Mouse (Mus musculus) limb, embryonic 12.5 days (tissue): ENCODE results near the gene Epc2. TPM values are rescaled to one million over a fixed set of nuclear protein-coding genes. Genes with fewer than 3 reads are reported as not detected.

Source experiments
- ATAC-seq: fragments of 200-750 bp; cut with Nextera tagmentation; 2 replicates; pipeline ENCODE4 v1.8.0; 2017; ENCODE audit warnings: low read depth, moderate TSS enrichment; ENCODE audit not compliant: insufficient number of reproducible peaks, insufficient read depth, low FRiP score, low TSS enrichment
- H3K27ac ChIP-seq: fragments of 300-500 bp; sonication (generic); 2 replicates; pipeline ENCODE4 v1.5.1; 2016; ENCODE audit warnings: mild to moderate bottlenecking, moderate library complexity
- H3K27me3 ChIP-seq: fragments of 300-500 bp; sonication (generic); 2 replicates; pipeline ENCODE4 v1.6.1; 2016; ENCODE audit warnings: mild to moderate bottlenecking, moderate library complexity
- H3K36me3 ChIP-seq: fragments of 300-500 bp; sonication (generic); 2 replicates; pipeline ENCODE4 v1.6.1; 2016; ENCODE audit warnings: mild to moderate bottlenecking, moderate library complexity
- H3K4me1 ChIP-seq: fragments of 300-500 bp; sonication (generic); replicated peaks from 2 replicates; pipeline ENCODE4 v1.6.1; 2016
- H3K4me2 ChIP-seq: fragments of 300-500 bp; sonication (generic); 2 replicates; pipeline ENCODE4 v1.6.1; 2016; ENCODE audit warnings: mild to moderate bottlenecking, moderate library complexity
- H3K4me3 ChIP-seq: fragments of 300-500 bp; sonication (generic); replicated peaks from 2 replicates; pipeline ENCODE4 v1.5.1; 2016; ENCODE audit warnings: mild to moderate bottlenecking
- H3K9ac ChIP-seq: fragments of 300-500 bp; sonication (generic); replicated peaks from 2 replicates; pipeline ENCODE4 v1.6.1; 2016; ENCODE audit warnings: mild to moderate bottlenecking, moderate library complexity
- H3K9me3 ChIP-seq: fragments of 300-500 bp; sonication (generic); 2 replicates; pipeline ENCODE4 v1.6.1; 2016; ENCODE audit warnings: mild to moderate bottlenecking, moderate library complexity
- WGBS: fragments of 180-500 bp; shearing (Covaris S2); methylation state at CpG from one replicate; pipeline ENCODE4 v1.1.7; 2016; 5-methylcytosine and 5-hydroxymethylcytosine counted together
- polyA plus RNA-seq: library from polyadenylated mRNA; unstranded; fragments of >200 nt; fragmentation: Nextera tagmentation; extraction: Ambion mirVana; gene quantifications from 2 replicates; pipeline ENCODE4 v1.2.1, GENCODE M21; 2016

Epc2 gene
- polyA plus RNA-seq, 1 experiment from 2014 or later: 8.6 TPM

DNA sequence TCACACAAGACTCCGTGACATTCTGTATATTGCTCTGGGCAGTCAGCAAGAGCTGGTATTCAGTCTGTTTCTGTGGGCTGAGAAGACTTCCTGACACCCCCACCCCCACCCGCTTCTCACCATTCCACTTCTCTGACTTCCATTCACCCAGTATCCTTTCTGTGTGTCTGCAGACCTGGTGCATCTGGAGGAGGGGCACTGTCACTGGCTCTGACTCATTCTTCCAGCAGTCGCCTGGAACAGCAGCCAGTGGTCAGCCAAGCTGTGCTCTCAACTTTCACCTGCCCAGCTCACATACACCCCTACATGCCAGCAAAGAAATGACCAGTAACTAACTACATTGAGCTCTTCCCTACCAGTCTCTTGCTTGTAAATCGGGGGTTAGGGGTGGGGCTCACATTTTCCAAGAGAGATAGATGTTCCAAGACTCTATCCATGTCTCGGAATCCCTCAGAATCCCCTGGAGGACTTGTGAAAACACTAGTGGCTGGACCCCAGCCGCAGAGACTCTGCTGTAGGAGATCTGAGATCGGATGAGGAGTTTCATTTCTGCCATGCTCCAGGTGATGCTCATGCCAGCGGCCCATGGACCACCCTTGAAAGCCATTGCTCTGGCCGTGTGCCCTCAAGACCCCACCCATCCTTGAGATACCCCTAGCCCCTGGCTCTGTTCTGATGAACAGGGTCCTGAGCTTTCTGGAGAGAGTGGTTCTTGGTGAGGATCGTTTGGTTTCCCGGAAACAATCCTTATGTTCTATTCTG is 120.1 kb downstream of the Epc2 start:
- Histone ChIP-seq H3K27ac (0 out of 2 replicates have a peak overlapping the region, but pooled peaks have one; percentile 29), H3K9me3 (no peaks in the 10 kb centered on the region), H3K36me3 (no peaks in the 10 kb centered on the region), H3K9ac (no peak overlapping the region), H3K27me3 (no peaks in the 10 kb centered on the region; the same call in 1 of the 2 replicates), H3K4me3 (no peak overlapping the region), H3K4me2 (peak overlapping the region; percentile 43), H3K4me1 (peaks cover 46% of the 10 kb centered on the region)
- 72% methylated on average over 11 of the region's 11 CpGs for WGBS
- no peak for ATAC-seq

DNA sequence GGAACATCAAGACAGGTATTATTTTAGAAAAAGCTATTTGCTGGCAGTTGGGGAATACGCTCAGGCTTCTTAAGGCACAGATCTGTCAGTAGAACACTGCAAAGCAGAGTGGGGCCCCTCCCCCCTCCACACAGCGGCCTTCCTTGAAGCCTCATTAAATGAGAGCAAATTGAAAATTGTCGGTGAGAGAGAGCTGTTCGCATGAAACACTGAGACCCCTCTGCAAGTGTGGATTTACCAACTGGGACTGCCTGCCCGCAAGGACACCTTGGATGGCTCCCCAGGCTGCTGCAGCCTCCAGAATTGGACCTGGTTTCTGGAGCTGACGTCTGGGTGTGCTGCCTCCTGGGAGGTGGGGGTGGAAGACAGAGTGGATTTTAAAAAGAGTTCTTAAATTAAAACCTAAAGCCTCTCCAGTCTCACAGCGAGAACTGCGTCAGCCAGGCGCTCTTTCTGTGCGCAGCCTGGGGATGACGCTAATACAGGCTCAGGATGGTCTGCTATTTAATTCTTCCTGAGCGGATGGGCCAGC is 120.9 kb downstream of the Epc2 start:
- Histone ChIP-seq H3K4me1 (peaks cover 46% of the 10 kb centered on the region), H3K27ac (no peak overlapping the region), H3K4me2 (peak overlapping the region; percentile 43), H3K9ac (0 out of 2 replicates have a peak overlapping the region, but pooled peaks have one; percentile 2), H3K36me3 (no peaks in the 10 kb centered on the region), H3K27me3 (no peaks in the 10 kb centered on the region; the same call in 1 of the 2 replicates), H3K9me3 (no peaks in the 10 kb centered on the region), H3K4me3 (peak overlapping the region; percentile 0; the same call in 1 of the 2 replicates)
- 0 out of 2 replicates have a peak, but pooled peaks have one; percentile 34 for ATAC-seq
- 33% methylated on average over 12 of the region's 12 CpGs for WGBS

DNA sequence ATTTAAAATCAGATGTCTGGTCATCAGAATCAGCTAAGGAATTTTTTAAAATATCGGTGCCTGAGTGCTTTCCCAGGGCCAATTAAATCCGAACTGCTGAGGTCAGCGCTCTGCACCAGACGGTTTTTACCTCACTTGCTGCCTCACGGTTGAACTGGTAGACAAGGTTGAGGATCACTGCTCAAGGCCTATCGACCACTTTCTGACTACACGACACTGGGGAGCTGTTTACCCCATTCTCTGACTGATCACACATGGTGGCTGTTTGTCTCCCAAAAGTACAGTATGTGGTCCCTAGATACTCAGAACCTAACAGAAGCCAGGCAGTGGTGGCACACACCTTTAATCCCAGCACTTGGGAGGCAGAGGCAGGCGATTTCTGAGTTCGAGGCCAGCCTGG is 121.4 kb downstream of the Epc2 start:
- peak overlapping the region; percentile 43 for H3K4me2 ChIP-seq
- H3K27ac ChIP-seq: no peak overlapping the region
- H3K36me3 ChIP-seq: no peaks in the 10 kb centered on the region
- peak overlapping the region; percentile 0; the same call in 1 of the 2 replicates for H3K4me3 ChIP-seq
- H3K9me3 ChIP-seq: no peaks in the 10 kb centered on the region
- peaks cover 46% of the 10 kb centered on the region for H3K4me1 ChIP-seq
- H3K9ac ChIP-seq: 0 out of 2 replicates have a peak overlapping the region, but pooled peaks have one; percentile 2
- no peak for ATAC-seq
- no peaks in the 10 kb centered on the region; the same call in 1 of the 2 replicates for H3K27me3 ChIP-seq
- 54% methylated on average over 9 of the region's 9 CpGs for WGBS

DNA sequence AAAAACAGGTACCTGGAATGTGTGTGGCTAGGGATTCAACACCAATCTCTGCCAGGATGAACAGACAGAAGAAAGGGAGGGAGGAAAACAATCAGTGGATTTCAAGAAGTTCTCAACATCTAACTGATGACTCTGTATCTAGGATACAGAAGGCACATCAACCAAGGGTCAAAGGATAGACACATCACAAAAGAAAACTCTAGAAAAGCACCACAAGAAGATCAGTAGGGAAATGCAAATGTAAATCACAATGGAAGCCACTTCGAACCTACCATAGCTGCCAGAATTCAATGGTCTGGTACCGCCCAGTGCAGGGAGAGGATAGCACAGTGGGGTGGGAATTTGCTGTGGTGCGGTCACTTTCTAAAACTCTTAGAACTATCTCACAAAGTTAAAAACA is 122.0 kb downstream of the Epc2 start:
- no peaks in the 10 kb centered on the region; the same call in 1 of the 2 replicates for H3K27me3 ChIP-seq
- H3K36me3 ChIP-seq: no peaks in the 10 kb centered on the region
- WGBS: 91% methylated on average over 3 of the region's 3 CpGs
- ATAC-seq: no peak
- no peak overlapping the region for H3K4me3 ChIP-seq
- no peak overlapping the region for H3K9ac ChIP-seq
- H3K4me2 ChIP-seq: no peak overlapping the region
- H3K4me1 ChIP-seq: peaks cover 46% of the 10 kb centered on the region
- no peak overlapping the region for H3K27ac ChIP-seq
- H3K9me3 ChIP-seq: no peaks in the 10 kb centered on the region

DNA sequence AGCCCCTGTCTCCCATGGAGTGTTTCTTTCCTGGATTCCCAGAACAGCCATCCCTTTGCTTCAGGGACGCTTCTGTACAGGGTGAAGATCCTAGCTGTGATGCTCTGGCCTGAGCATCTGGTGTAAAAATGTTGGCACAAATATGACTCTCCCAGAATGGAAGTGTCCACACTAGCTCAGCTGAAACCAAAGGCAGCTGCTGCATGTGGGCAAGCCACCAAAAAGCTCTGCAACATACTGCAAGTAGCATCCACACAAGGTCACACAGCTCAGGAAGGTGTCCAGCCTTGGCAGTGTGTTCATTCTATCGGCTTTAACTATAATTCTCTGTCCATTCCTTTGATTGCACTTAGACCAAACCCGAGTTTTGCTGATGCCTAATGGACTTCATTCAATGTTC is 129.3 kb downstream of the Epc2 start:
- no peak overlapping the region for H3K4me3 ChIP-seq
- no peaks in the 10 kb centered on the region for H3K9me3 ChIP-seq
- no peaks in the 10 kb centered on the region for H3K36me3 ChIP-seq
- H3K9ac ChIP-seq: no peak overlapping the region
- no peak for ATAC-seq
- no peaks in the 10 kb centered on the region for H3K4me1 ChIP-seq
- H3K27ac ChIP-seq: no peak overlapping the region
- no peak overlapping the region for H3K4me2 ChIP-seq
- 83% methylated on average over 3 of the region's 3 CpGs for WGBS
- no peaks in the 10 kb centered on the region for H3K27me3 ChIP-seq

DNA sequence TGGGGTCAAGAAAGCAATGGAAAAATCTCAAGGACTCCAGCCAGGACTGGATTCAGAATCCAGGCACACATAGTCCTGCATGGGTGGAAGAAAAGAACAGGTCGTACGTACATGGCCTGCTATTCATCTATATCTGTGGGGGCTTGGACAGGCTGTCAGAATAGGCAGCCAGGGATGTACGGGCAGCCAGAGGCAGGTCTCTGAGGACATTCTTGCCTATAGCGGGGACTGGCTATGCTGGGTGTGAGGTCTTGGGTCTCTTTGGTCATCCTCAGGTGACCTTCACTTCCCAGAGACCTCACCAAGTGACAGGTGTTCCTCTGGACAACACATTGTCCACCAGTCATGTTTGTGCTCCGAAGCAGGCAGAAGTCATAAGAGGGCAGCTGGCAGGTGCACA is 131.3 kb downstream of the Epc2 start:
- H3K4me3 ChIP-seq: no peak overlapping the region
- WGBS: 83% methylated on average over 5 of the region's 5 CpGs
- no peak for ATAC-seq
- H3K27me3 ChIP-seq: no peaks in the 10 kb centered on the region
- no peaks in the 10 kb centered on the region for H3K36me3 ChIP-seq
- H3K4me1 ChIP-seq: no peaks in the 10 kb centered on the region
- H3K9me3 ChIP-seq: no peaks in the 10 kb centered on the region
- H3K4me2 ChIP-seq: no peak overlapping the region
- H3K9ac ChIP-seq: no peak overlapping the region
- no peak overlapping the region for H3K27ac ChIP-seq

DNA sequence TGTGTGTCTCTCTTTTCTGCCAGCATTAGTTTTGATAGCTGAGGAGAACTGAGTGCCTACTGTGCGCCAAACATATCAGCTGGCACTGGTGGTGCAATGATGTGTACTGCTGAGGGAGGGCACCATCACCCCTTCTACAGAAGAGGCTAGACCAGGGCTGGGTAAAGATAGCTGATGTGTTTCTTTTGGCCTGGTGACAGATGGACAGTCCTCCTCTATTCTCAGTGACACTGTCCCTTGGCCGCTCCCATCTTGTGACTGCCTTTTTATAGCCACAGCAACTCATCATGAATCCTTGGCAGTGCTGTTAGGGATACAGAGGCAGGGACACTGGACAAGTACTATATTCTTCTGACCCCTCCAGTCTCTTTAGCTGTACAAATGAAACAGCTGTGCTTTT is 132.0 kb downstream of the Epc2 start:
- Histone ChIP-seq H3K27ac (no peak overlapping the region), H3K9ac (no peak overlapping the region), H3K27me3 (no peaks in the 10 kb centered on the region), H3K4me2 (no peak overlapping the region), H3K4me1 (no peaks in the 10 kb centered on the region), H3K36me3 (no peaks in the 10 kb centered on the region), H3K9me3 (no peaks in the 10 kb centered on the region), H3K4me3 (no peak overlapping the region)
- ATAC-seq: no peak
- WGBS: 94% methylated on average over 2 of the region's 2 CpGs

DNA sequence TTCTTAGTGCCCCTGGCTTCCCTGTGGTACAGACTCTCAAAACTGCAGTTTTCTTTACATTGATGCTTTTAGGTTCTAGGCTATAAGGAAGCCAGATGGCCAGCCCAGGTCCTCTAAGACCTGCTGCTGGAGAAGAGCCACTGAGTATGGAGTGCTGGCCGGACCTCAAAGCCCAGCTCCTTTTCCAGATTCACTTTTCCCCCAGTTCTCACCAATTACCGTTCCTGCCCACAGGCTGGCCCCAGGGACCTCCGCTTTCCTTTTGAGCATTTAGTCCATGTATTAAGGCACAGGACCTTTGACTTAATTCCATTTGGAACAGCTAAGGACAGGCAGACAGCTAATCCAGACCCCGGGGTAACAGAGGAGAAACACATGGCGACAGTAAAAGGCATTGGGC is 139.2 kb downstream of the Epc2 start:
- H3K9me3 ChIP-seq: no peaks in the 10 kb centered on the region

DNA sequence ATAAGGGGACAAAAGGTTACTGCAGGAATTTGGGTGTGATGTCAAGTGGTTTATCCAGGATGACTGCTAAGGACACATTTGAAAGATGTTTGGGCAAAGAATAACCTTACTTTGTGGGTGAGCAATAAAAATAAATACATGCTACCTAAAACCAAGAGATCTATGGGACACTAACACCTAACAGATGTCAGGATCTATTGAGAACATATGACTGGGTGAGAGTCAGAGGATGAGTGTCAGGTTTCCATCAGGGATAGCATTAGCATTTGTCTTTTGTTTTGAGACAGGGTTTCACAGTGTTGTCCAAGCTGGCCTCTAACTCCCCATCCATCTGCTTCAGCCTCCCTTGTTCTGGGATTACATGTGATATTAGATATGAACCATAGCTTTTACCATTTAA is 141.6 kb downstream of the Epc2 start:
- Histone ChIP-seq H3K4me3 (no peak overlapping the region), H3K4me2 (no peak overlapping the region), H3K27ac (no peak overlapping the region), H3K9me3 (no peaks in the 10 kb centered on the region), H3K27me3 (no peaks in the 10 kb centered on the region), H3K9ac (no peak overlapping the region), H3K36me3 (no peaks in the 10 kb centered on the region), H3K4me1 (0 out of 2 replicates have a peak, but pooled peaks cover 8% of the 10 kb centered on the region)
- no peak for ATAC-seq

More for the DNA sequence above, 139.2 kb downstream of the Epc2 start:
- H3K9ac ChIP-seq: no peak overlapping the region
- no peak for ATAC-seq
- H3K4me3 ChIP-seq: no peak overlapping the region
- H3K4me1 ChIP-seq: 0 out of 2 replicates have a peak, but pooled peaks cover 8% of the 10 kb centered on the region
- H3K27ac ChIP-seq: no peak overlapping the region
- WGBS: 50% methylated on average over 5 of the region's 5 CpGs
- H3K36me3 ChIP-seq: no peaks in the 10 kb centered on the region
- H3K27me3 ChIP-seq: no peaks in the 10 kb centered on the region
- H3K4me2 ChIP-seq: no peak overlapping the region

DNA sequence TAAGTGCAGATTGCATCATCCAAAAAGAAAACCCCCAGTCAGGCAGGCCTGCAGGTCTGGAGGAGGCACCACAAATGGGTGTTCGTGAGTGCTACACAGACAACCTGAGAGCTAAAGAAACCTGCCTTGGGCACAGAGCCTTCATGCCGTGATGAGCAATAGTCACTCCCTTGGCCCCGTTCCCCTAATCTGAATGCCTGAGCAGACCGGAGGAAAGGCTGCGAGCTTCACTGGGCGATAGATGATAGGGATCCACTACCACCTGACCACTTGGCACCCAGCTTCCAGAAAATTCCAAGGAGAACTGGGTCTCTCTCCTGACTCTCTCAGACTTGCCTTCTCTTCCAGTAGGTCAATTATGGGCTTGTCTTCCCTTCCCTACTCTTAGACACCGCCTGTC is 143.6 kb downstream of the Epc2 start:
- no peaks in the 10 kb centered on the region for H3K36me3 ChIP-seq
- H3K4me3 ChIP-seq: no peak overlapping the region
- ATAC-seq: no peak
- H3K4me2 ChIP-seq: no peak overlapping the region
- 93% methylated on average over 7 of the region's 7 CpGs for WGBS
- no peak overlapping the region for H3K9ac ChIP-seq
- H3K27me3 ChIP-seq: no peaks in the 10 kb centered on the region; the same call in 1 of the 2 replicates
- H3K9me3 ChIP-seq: no peaks in the 10 kb centered on the region
- H3K27ac ChIP-seq: no peak overlapping the region
- 0 out of 2 replicates have a peak, but pooled peaks cover 8% of the 10 kb centered on the region for H3K4me1 ChIP-seq

DNA sequence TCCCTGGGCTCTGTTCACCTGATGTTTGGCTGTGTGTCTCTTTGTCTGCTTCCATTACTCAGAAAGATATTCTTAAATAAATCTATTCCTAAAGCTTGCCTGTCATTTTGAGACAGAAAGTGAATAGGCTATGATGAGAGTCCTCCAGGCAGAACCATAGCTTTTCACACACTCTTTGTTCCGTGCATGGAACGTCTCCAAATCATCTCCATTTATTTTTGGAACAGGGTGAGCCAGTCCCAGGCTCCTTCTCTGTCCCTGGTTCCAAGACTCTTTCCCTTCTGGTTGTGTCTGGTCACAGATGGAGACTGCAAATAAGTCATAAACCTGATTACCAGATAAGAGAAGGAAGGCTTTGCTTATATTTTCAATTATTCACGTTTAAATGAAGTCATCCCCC is 145.0 kb downstream of the Epc2 start:
- Histone ChIP-seq H3K36me3 (no peaks in the 10 kb centered on the region), H3K9me3 (no peaks in the 10 kb centered on the region), H3K4me2 (no peak overlapping the region), H3K4me1 (peaks cover 10% of the 10 kb centered on the region; the same call in 1 of the 2 replicates), H3K9ac (no peak overlapping the region), H3K27ac (no peak overlapping the region), H3K4me3 (no peak overlapping the region), H3K27me3 (no peaks in the 10 kb centered on the region; the same call in 1 of the 2 replicates)
- 80% methylated on average over 3 of the region's 3 CpGs for WGBS
- ATAC-seq: no peak
